Mouse (Mus musculus) gastrocnemius, adult 2 months (tissue): Measurements from ENCODE around the gene Rasgef1b. TPM values are rescaled to one million over a fixed set of nuclear protein-coding genes. Genes with fewer than 3 reads are reported as not detected.

Experiments used
- DNase-seq: peaks from one replicate; pipeline ENCODE4 v3.0.0; 2022
- H3K27ac ChIP-seq: fragments of 200-600 bp; 2 replicates; pipeline ENCODE4 v1.8.1; 2022; ENCODE audit warnings: mild to moderate bottlenecking
- H3K4me3 ChIP-seq: fragments of 200-600 bp; 2 replicates; pipeline ENCODE4 v1.8.1; 2022; ENCODE audit warnings: mild to moderate bottlenecking, moderate library complexity
- CTCF ChIP-seq: fragments of 200-600 bp; IDR thresholded peaks from 2 replicates; pipeline ENCODE4 v1.8.1; 2022; ENCODE audit warnings: antibody characterized with exemption, mild to moderate bottlenecking, moderate library complexity
- intact Hi-C: fragments of 180-260 bp; cut with DNase I; formaldehyde crosslinking; loops from one replicate; pipeline ENCODE4 v1.15.1; 2025
- long read RNA-seq, 2 experiments: library from polyadenylated mRNA; stranded (forward); transcript quantifications; one replicate each; pipeline ENCODE4 v2.0.0; 2021
- total RNA-seq, 2 experiments: library from RNA; stranded (reverse); gene quantifications; 2 replicates each; pipeline ENCODE4 v1.2.3; 2021

Rasgef1b gene
- under 1 TPM; 0.26 to 0.47 TPM for total RNA-seq
- long read RNA-seq, experiment 1 = 0 reads
- long read RNA-seq, experiment 2 = 0 reads

- DNase-seq = peak; percentile 89
- intact Hi-C loops = no loop called here
- TF ChIP-seq CTCF = no peak
- H3K27ac ChIP-seq = 0 out of 2 replicates have a peak within 1 kb of the TSS, but pooled peaks have one; percentile 13
- H3K4me3 ChIP-seq = peak within 1 kb of the TSS; percentile 83
Observed at GRCm38 (mm10) chr5:99728649-99729212, at the start of gene Rasgef1b. TSS of gene Rasgef1b (minus strand) at chr5:99729065.

- no peak overlapping the region for H3K27ac ChIP-seq
- TF ChIP-seq CTCF = no peak
- no peak for DNase-seq
- H3K4me3 ChIP-seq = no peak overlapping the region
- intact Hi-C loops = no loop called here
Observed at GRCm38 (mm10) chr5:99775342-99775741, 46.5 kb upstream of the Rasgef1b start.

GRCm38 (mm10) chr5:99773265-99773664 is 44.4 kb upstream of the Rasgef1b start:
- no peak for TF ChIP-seq CTCF
- DNase-seq = no peak
- Histone ChIP-seq H3K27ac (no peak overlapping the region), H3K4me3 (no peak overlapping the region)
- intact Hi-C loops = no loop called here

DNA sequence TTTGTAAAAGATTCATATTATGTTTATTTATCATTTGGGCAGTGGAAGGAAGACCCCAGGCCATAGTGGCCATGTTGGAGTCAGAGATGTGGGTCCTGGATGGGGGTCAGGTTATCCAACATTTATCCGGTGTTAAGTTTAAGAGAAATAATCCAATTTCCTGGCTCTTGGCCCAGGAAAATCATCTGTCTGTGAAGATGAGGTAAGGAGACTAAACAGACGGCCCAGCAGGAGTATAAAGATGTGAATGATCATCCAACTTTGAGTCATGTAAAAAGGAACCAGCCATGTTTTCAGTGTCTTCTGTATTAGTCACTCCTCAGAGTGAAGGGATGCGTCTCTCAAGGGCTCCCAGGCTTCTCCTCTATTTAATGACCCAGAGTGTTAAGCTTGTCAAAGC is 35.4 kb upstream of the Rasgef1b start:
- intact Hi-C loops = no loop called here
- H3K27ac ChIP-seq = no peak overlapping the region
- DNase-seq = no peak
- no peak overlapping the region for H3K4me3 ChIP-seq
- no peak for TF ChIP-seq CTCF

- DNase-seq = no peak
- no peak for TF ChIP-seq CTCF
- H3K27ac ChIP-seq = no peak overlapping the region
- intact Hi-C loops = no loop called here
- H3K4me3 ChIP-seq = no peak overlapping the region
Observed at GRCm38 (mm10) chr5:99758859-99759258, 30.0 kb upstream of the Rasgef1b start.

DNA sequence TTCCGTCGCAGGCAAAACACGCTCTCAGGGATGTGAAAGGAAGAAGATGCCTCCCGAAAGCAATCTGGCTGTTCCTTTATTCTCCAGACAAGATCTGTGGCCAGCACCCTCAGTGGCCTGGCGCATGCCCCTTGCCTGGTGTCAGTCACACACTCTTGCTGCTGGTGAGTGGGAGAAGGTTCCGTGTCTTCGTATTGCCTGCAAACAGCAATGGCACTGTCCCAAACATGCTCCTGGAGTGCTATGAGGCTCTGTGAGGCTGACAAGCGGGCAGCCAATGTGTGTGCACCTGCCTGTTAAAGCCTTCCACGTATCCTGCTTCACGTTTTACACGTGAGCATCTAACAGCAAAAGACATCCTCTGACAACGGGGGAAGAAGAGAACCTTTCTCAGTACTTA is 25.0 kb upstream of the Rasgef1b start:
- H3K27ac ChIP-seq = no peak overlapping the region
- no peak for TF ChIP-seq CTCF
- no peak for DNase-seq
- H3K4me3 ChIP-seq = no peak overlapping the region
- intact Hi-C loops = no loop called here

GRCm38 (mm10) chr5:99753368-99753767 is 24.5 kb upstream of the Rasgef1b start:
- DNase-seq = no peak
- intact Hi-C loops = no loop called here

GRCm38 (mm10) chr5:99752670-99753231 is 23.9 kb upstream of the Rasgef1b start:
- intact Hi-C loops = no loop called here
- Histone ChIP-seq H3K4me3 (no peak overlapping the region), H3K27ac (no peak overlapping the region)
- DNase-seq = no peak
- TF ChIP-seq CTCF = no peak

More at GRCm38 (mm10) chr5:99753368-99753767, 24.5 kb upstream of the Rasgef1b start:
- H3K4me3 ChIP-seq = no peak overlapping the region
- H3K27ac ChIP-seq = no peak overlapping the region
- TF ChIP-seq CTCF = no peak

DNA sequence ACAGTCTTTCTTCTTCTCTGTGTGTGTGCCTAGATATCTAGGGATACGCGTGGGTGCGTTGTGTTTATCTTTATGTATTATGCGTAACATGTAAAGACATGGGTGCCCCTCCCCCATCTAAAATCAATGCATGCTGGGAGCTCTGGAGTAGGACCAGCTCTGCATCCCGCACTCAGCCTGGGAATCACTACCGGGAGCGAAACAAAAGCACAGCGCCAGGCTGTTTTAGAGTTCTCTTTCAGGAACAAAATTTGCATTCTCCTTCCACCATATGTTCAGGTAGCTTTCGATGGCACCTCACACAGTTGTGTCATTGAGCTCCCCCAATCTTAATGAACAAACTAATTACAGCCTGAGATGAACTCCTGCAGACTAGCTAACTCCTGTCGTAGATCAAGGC is 19.6 kb upstream of the Rasgef1b start:
- intact Hi-C loops = no loop called here
- DNase-seq = no peak
- Histone ChIP-seq H3K4me3 (no peak overlapping the region), H3K27ac (no peak overlapping the region)
- TF ChIP-seq CTCF = no peak

GRCm38 (mm10) chr5:99746087-99746486 is 17.2 kb upstream of the Rasgef1b start:
- no peak for DNase-seq
- intact Hi-C loops = no loop called here
- H3K27ac ChIP-seq = no peak overlapping the region
- H3K4me3 ChIP-seq = no peak overlapping the region
- no peak for TF ChIP-seq CTCF

- H3K27ac ChIP-seq = no peak overlapping the region
- H3K4me3 ChIP-seq = no peak overlapping the region
- no peak for DNase-seq
- TF ChIP-seq CTCF = no peak
- intact Hi-C loops = no loop called here
Observed at GRCm38 (mm10) chr5:99742874-99743273, 14.0 kb upstream of the Rasgef1b start.

GRCm38 (mm10) chr5:99742056-99742455 is 13.2 kb upstream of the Rasgef1b start:
- no peak for DNase-seq
- Histone ChIP-seq H3K4me3 (no peak overlapping the region), H3K27ac (no peak overlapping the region)
- no peak for TF ChIP-seq CTCF
- intact Hi-C loops = no loop called here

DNA sequence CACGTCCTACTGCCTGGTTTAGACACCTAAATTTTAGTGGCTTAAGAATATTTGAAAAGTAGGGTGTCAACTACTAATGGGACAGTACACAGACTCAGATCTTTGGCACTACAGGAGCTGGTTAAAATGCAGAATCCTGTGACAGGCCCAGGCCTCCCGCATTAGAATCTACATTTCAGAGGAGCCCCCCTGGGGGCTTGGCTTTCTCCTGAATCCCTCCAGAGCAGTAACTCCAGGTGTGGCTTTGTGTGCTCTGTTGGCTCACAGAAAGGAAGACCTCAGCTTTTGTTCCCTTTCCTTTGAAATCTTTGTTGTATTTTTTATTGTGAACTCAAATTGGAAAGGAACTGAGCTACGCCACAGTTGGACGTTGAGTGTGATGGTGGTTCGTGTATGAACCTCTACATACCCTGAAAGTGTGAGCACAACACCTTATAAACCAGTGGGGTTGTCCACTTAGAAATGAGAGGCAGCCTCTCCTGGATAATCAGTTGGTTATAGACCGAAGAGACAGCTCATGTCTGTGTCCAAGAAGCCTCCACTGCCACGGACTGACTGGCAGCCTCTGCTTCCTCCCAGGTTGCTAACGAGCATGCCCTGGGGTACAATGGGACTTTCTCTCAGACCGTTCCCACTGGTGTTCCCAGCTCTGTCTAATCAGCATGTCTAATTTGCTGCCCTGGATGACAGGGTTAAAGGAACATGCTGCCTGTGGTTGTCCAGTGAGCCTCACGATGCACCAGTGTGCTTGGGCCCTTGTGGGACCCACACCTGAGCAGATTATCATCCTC is 9.3 kb upstream of the Rasgef1b start:
- intact Hi-C loops = no loop called here
- no peak for DNase-seq
- TF ChIP-seq CTCF = no peak
- H3K27ac ChIP-seq = no peak overlapping the region
- H3K4me3 ChIP-seq = no peak overlapping the region
